Mouse (Mus musculus) limb, embryonic 12.5 days (tissue): ENCODE results near the gene Gm973. TPM values are rescaled to one million over a fixed set of nuclear protein-coding genes. Genes with fewer than 3 reads are reported as not detected.

Experiments used
- ATAC-seq: fragments of 200-750 bp; cut with Nextera tagmentation; 2 replicates; pipeline ENCODE4 v1.8.0; 2017; ENCODE audit warnings: low read depth, moderate TSS enrichment; ENCODE audit not compliant: insufficient number of reproducible peaks, insufficient read depth, low FRiP score, low TSS enrichment
- H3K27ac ChIP-seq: fragments of 300-500 bp; sonication (generic); 2 replicates; pipeline ENCODE4 v1.5.1; 2016; ENCODE audit warnings: mild to moderate bottlenecking, moderate library complexity
- H3K27me3 ChIP-seq: fragments of 300-500 bp; sonication (generic); 2 replicates; pipeline ENCODE4 v1.6.1; 2016; ENCODE audit warnings: mild to moderate bottlenecking, moderate library complexity
- H3K36me3 ChIP-seq: fragments of 300-500 bp; sonication (generic); 2 replicates; pipeline ENCODE4 v1.6.1; 2016; ENCODE audit warnings: mild to moderate bottlenecking, moderate library complexity
- H3K4me1 ChIP-seq: fragments of 300-500 bp; sonication (generic); replicated peaks from 2 replicates; pipeline ENCODE4 v1.6.1; 2016
- H3K4me2 ChIP-seq: fragments of 300-500 bp; sonication (generic); 2 replicates; pipeline ENCODE4 v1.6.1; 2016; ENCODE audit warnings: mild to moderate bottlenecking, moderate library complexity
- H3K4me3 ChIP-seq: fragments of 300-500 bp; sonication (generic); replicated peaks from 2 replicates; pipeline ENCODE4 v1.5.1; 2016; ENCODE audit warnings: mild to moderate bottlenecking
- H3K9ac ChIP-seq: fragments of 300-500 bp; sonication (generic); replicated peaks from 2 replicates; pipeline ENCODE4 v1.6.1; 2016; ENCODE audit warnings: mild to moderate bottlenecking, moderate library complexity
- H3K9me3 ChIP-seq: fragments of 300-500 bp; sonication (generic); 2 replicates; pipeline ENCODE4 v1.6.1; 2016; ENCODE audit warnings: mild to moderate bottlenecking, moderate library complexity
- WGBS: fragments of 180-500 bp; shearing (Covaris S2); methylation state at CpG from one replicate; pipeline ENCODE4 v1.1.7; 2016; 5-methylcytosine and 5-hydroxymethylcytosine counted together
- polyA plus RNA-seq: library from polyadenylated mRNA; unstranded; fragments of >200 nt; fragmentation: Nextera tagmentation; extraction: Ambion mirVana; gene quantifications from 2 replicates; pipeline ENCODE4 v1.2.1, GENCODE M21; 2016

The Gm973 gene
- polyA plus RNA-seq, 1 experiment from 2014 or later = 1.1 TPM

DNA sequence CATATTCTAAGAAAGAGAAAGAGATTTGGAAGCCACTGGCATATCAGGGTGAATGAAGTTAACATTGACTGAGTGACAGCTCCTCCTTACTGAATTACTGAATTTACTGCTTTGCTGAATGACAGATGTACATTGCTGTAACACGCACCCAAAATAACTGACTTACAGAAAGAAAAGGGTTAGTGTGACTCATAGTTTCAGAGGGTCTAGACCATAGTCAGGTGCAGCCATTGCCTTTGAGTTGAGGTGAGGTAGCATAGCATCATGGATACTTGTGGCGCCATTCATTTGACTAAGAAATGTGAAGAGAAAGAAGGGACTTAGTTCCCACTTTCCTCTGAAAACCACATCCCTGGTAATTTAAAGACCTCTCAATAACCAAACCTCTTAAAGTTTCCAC is 157.6 kb downstream of the Gm973 start:
- H3K9me3 ChIP-seq = no peaks in the 10 kb centered on the region
- ATAC-seq = no peak
- WGBS = 98% methylated on average over 2 of the region's 2 CpGs

DNA sequence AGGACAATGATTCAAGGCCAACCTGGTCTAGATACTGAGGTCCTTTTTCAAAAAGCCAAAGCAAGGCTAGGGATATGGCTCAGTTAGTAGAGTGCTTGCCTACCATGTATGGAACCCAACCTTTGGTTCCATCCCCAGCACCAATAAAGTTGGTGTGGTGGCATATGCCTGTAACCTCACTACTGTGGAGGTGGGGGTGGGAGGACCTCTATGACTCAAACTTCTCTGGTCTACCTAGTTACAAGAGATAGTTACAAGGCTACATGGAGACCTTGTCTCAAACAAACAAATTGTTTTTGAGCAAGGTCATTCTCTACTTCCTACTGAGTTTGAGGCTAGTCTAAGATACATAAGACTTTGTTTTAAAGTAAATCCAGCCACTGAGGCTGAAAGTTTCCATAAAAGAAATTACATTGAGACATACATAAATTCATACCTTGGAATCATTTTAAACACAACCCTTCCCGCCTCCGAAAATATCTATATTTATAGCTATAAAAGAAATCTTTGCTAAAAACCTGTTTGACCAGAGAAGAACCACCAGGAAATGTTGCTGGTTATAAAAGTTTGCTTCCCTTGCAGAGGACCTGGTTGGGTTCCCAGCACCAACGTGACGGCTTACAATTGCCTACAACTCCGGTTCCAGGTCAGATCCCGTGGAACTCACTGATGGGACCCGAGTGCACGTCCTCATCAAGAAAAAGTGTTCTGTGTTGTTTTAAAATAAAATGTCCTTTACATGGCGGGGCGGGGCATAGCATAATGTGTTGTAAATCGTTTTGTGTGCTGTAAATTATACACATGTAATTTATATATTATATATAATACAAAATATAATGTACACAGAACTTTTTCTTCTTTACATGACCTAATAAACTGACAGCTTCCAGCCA is 168.1 kb downstream of the Gm973 start:
- peak overlapping the region; percentile 51; the same call in 1 of the 2 replicates for H3K9ac ChIP-seq
- peak overlapping the region; percentile 78 for H3K4me3 ChIP-seq
- H3K27me3 ChIP-seq = no peaks in the 10 kb centered on the region
- 11% methylated on average over 11 of the region's 11 CpGs for whole genome bisulfite sequencing
- no peaks in the 10 kb centered on the region for H3K36me3 ChIP-seq
- H3K4me1 ChIP-seq = peaks cover 16% of the 10 kb centered on the region
- peak overlapping the region; percentile 50; the same call in 1 of the 2 replicates for H3K27ac ChIP-seq
- no peak for ATAC-seq
- H3K9me3 ChIP-seq = no peaks in the 10 kb centered on the region
- H3K4me2 ChIP-seq = peak overlapping the region; percentile 95

More for the DNA sequence above, 157.6 kb downstream of the Gm973 start:
- Histone ChIP-seq H3K4me1 (peaks cover 10% of the 10 kb centered on the region), H3K9ac (no peak overlapping the region), H3K4me3 (no peak overlapping the region), H3K27me3 (no peaks in the 10 kb centered on the region), H3K36me3 (no peaks in the 10 kb centered on the region), H3K27ac (no peak overlapping the region), H3K4me2 (no peak overlapping the region)

DNA sequence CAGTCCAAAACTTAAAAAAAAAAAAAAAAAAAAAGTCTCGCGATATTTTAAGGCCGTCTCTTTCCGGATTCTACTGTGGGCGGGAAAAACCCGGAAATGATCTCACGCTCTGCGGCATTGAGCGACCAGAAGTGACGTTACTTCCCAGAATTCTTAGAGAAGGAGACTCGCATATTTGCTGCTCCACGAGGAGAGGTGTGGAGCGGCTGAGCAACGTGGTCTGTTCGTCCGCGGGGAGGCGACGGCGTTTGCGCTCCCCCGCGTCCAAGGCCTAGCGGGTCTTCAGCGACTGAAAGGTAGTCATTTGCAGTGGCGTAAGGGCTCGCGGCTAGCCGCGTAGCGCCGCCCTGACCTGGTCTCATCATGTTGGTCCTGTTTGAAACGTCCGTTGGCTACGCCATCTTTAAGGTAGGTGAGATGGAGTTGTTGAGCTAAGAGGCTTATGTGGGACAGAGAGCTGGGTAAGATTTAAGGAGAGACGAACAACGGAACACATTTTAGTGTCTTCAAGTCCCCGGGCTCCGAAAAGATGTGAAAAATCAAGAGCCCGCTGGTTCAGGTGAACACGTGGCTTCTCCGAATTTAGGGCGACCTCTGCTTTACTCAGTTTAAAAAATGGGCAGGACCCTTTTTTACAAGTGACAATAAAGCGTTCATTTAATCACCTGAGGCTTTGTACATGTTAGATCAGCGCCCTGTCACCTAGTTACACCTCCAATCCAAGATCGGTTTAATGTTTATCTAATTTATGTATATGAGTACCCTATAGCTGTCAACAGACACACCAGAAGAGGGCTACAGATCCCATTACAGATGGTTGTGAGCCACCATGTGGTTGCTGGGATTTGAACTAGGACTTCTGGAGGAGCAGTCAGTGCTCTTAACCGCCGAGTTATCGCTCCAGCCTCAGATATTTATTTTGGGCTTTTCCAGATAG is 169.0 kb downstream of the Gm973 start, which contains the start of gene Nop58:
Gene Nop58, plus strand, starts transcription at position 153 of the 937 bp plus-strand sequence.
- Histone ChIP-seq H3K27me3 (no peaks in the 10 kb centered on the region), H3K4me2 (peak within 1 kb of the TSS; percentile 95), H3K9me3 (no peaks in the 10 kb centered on the region), H3K27ac (peak within 1 kb of the TSS; percentile 92), H3K9ac (peak within 1 kb of the TSS; percentile 81), H3K4me1 (peaks cover 16% of the 10 kb centered on the region), H3K36me3 (peaks cover 7% of the 10 kb centered on the region), H3K4me3 (peak within 1 kb of the TSS; percentile 78)
- under 1% methylated on average over 49 of the region's 49 CpGs for WGBS
- ATAC-seq = peak; percentile 93

Other genes with a start within 250 kb of the Gm973 start
- 20.5 and 20.9 TPM in 2 replicates for gene Fzd7, start 33.8 kb upstream of the Gm973 start, polyA plus RNA-seq
- 527 and 531 TPM in 2 replicates for gene Sumo1, start 154.6 kb downstream of the Gm973 start, polyA plus RNA-seq
- 275 and 303 TPM in 2 replicates for gene Nop58, start 168.7 kb downstream of the Gm973 start, polyA plus RNA-seq
- 10.2 and 11.0 TPM in 2 replicates for gene Bmpr2, start 247.1 kb downstream of the Gm973 start, polyA plus RNA-seq